Mouse (Mus musculus) fibroblast of lung, adult 2 months (primary cell): Measurements from ENCODE around the gene Mthfd2.

Experiments used
- DNase-seq: peaks from one replicate; pipeline ENCODE4 v3.0.0-alpha.2; 2011; ENCODE audit warnings: low read depth

Mthfd2 gene

DNA sequence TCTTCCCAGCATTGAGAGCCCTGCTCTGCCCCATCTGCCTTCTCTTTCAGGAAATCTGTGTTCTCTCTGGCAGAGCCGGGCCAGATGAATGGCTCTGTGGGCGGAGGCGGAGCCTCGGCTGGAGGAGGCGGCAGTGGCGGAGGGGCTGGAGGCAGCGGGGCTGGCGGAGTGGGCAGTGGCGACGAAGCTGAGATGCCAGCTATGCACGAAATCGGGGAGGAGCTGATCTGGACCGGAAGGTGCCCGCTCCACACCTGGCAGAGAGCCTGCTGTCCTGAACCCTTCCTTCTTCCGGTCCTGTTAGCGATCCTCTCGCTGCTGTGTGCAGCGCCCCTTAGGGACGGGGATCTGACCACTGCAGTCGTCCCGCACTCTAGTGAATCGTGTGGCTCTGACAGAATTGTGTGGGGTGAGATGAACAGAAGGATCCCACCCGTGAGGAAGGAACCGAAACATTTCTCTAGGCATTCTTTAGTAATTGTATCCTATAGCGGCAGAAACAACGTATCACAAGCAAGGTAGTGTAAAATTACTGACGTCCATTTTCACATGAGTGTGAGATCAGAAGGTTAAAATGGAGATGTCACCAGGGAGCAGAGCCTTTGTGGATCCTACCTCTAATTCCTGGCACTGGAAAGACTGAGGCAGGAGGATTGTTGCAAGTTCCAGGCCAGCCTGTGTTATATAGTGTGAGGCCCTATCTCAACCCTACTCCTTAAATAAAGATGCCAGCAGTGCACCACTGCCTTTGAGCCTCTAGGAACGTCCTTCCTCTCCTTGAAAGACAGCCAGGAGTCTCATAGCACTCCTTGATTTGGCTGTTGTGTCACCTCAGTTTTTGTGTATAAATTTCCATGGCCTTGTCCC lies 57.3 kb downstream of the Mthfd2 start:
- peak; percentile 87 for DNase-seq

DNA sequence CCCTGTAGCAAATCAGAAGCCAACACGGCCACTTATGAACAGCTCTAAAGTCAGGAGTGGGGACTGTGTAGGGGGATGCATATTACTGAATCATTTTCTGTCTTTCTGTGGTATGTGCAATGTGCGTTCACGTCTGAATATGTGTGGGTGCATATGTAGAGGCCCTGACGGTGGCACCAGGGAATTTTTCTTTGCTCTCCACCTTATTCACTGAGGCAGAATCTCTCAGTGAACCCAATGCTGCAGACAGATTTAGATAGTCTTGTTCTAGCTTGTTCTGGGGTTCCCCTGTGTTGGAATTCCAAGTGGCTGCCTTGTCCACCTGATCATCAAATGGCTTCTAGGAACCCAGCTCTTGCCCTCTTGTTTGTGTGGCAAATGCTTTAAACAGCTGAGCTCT lies 58.1 kb downstream of the Mthfd2 start:
- no peak for DNase-seq

DNA sequence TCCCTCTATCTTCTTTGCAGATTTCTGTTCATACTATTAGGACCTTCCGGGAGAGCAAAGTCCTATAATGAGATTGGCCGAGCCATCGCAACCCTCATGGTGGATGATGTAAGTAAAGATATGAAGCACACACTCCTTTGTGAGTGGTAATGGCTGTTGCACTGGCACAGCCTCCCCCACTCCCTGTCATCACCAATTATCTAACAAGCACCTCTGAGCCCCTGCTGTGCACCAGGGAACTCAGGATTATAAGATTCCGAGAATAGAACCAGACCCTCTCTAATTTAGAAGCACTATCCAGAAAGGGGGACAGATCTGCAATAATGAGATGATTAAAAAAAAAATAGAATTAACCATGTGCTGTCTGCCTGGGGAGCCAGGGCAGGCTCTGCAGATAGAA lies 60.1 kb downstream of the Mthfd2 start:
- DNase-seq = no peak

- no peak for DNase-seq
Observed at GRCm38 (mm10) chr6:83265253-83265652, 60.5 kb downstream of the Mthfd2 start.

DNA sequence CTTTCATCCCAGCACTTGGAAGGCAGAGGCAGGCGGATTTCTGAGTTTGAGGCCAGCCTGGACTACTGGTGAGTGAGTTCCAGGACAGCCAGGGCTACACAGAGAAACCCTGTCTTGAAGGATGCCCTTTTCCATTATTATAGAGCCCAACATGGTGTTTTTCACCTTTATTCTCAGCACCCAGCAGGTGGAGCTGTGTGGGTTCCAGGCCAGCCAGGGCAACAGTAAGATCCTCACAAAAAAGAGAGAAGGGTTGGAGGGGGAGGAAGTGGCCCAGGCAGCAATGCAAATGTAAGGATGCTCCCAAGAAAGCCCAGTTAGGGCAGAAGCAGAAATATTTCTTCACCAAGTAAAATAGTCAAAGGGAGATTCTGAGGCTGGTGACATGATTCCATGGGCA lies 61.2 kb downstream of the Mthfd2 start:
- DNase-seq = no peak
